Mouse (Mus musculus) T-cell, adult 66 days (primary cell): ENCODE measurements around the gene Olfr119. TPM values are rescaled to one million over a fixed set of nuclear protein-coding genes. Genes with fewer than 3 reads are reported as not detected.

Experiments
- total RNA-seq, 2 experiments: library from RNA; stranded (reverse); gene quantifications; 3 replicates in 1 of 2; 4 replicates in 1 of 2; pipeline ENCODE4 v1.2.4; 2023

Gene Olfr119
- total RNA-seq: not detected

DNA sequence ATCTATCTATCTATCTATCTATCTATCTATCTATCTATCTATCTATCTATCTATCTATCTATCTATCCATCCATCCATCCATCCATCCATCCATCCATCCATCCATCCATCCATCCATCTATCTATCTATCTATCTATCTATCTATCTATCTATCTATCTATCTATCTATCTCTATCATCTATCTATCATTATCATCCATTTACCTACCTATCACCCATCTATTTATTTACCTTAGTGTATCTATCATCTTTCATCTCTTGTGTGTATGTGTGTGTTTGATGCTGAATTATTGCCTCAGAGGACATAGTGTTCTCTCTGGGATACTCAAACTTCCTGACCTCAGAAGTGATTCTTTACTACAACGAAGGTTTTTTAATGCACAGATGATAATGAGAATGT, at the start of gene Olfr119:
Olfr119 (plus strand) TSS at position 301 of the 400 bp plus-strand sequence.

GRCm38 (mm10) chr17:37663682-37664081, 32.7 kb upstream of the Olfr119 start, which contains the start of gene Olfr117:
Gene Olfr117 (minus strand): TSS chr17:37663782.

GRCm38 (mm10) chr17:37666688-37667087, 29.7 kb upstream of the Olfr119 start, which contains the start of gene Olfr118:
Gene Olfr118 (plus strand): TSS chr17:37666988.

DNA sequence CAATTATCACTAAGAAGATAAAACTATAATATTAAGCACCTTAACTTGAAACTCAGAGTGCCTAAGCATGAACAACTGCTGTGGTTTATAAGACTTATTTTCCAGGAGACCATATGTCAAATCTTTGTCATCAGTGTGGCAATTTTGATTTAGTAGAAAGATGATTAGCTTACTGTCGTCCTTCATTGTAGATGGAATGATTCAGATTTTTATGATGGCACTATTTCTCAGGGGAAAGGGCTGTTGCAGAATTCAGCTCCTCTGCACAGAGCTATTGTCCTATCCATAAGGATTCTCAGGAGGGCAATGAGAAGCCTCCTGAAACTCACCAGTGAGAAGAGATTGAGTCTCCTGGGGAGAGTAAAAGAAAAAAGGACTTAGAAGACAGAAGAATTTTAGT, 25.1 kb downstream of the Olfr119 start, which contains the start of gene Olfr120:
Olfr120 (plus strand) TSS at position 301 of the 400 bp plus-strand sequence.

Other genes starting within 250 kb of the Olfr119 start
- not detected for gene Olfr109, start 237.6 kb upstream of the Olfr119 start, total RNA-seq
- not detected for gene H2-M2, start 213.0 kb upstream of the Olfr119 start, total RNA-seq
- gene Olfr110, start 204.1 kb upstream of the Olfr119 start, total RNA-seq: not detected
- gene Olfr111, start 188.5 kb upstream of the Olfr119 start, total RNA-seq: not detected
- gene Olfr112, start 127.1 kb upstream of the Olfr119 start, total RNA-seq: not detected
- gene Olfr113, start 118.9 kb upstream of the Olfr119 start, total RNA-seq: not detected
- not detected for gene Olfr114, start 103.8 kb upstream of the Olfr119 start, total RNA-seq
- not detected for gene Olfr115, start 69.5 kb upstream of the Olfr119 start, total RNA-seq
- not detected for gene Olfr116, start 69.4 kb upstream of the Olfr119 start, total RNA-seq
- gene Olfr117, start 32.8 kb upstream of the Olfr119 start, total RNA-seq: not detected
- gene Olfr118, start 29.6 kb upstream of the Olfr119 start, total RNA-seq: not detected
- gene Olfr120, start 25.2 kb downstream of the Olfr119 start, total RNA-seq: not detected
- gene Olfr121, start 52.3 kb downstream of the Olfr119 start, total RNA-seq: not detected
- gene Olfr122, start 72.0 kb downstream of the Olfr119 start, total RNA-seq: not detected
- not detected for gene Olfr123, start 97.0 kb downstream of the Olfr119 start, total RNA-seq
- gene Olfr124, start 103.3 kb downstream of the Olfr119 start, total RNA-seq: not detected
- gene Olfr125, start 136.4 kb downstream of the Olfr119 start, total RNA-seq: not detected
- gene Olfr126, start 150.9 kb downstream of the Olfr119 start, total RNA-seq: not detected
- gene Olfr127, start 203.9 kb downstream of the Olfr119 start, total RNA-seq: not detected
- not detected for gene Olfr128, start 224.0 kb downstream of the Olfr119 start, total RNA-seq